Mouse (Mus musculus): ENCODE data around the gene Scrn1. TPM values are rescaled to one million over a fixed set of nuclear protein-coding genes. Genes with fewer than 3 reads are reported as not detected.

Scrn1 gene
- polyA plus RNA-seq, 1 experiment from 2014 or later: 103 TPM

GRCm38 (mm10) chr6:54460172-54460914, 105.9 kb downstream of the Scrn1 start:
- 82% methylated on average over 6 of the region's 6 CpGs for WGBS
- H3K4me1 ChIP-seq (replicated peaks; ENCODE audit: control insufficient read depth, insufficient read depth, low read length): 0 out of 2 replicates have a peak, but pooled peaks cover 7% of the 10 kb centered on the region
- no peak overlapping the region for H3K4me2 ChIP-seq (replicated peaks)
- no peak overlapping the region for H3K4me3 ChIP-seq (replicated peaks; ENCODE audit: low read length)
- no peak overlapping the region for H3K9ac ChIP-seq
- DNase-seq (ENCODE audit: low spot score): no peak
- ATAC-seq (ENCODE audit: low FRiP score): no peak
- no peaks in the 10 kb centered on the region for H3K9me3 ChIP-seq (ENCODE audit: control insufficient read depth, low read length)
- no peaks in the 10 kb centered on the region for H3K36me3 ChIP-seq (replicated peaks; ENCODE audit: control insufficient read depth, insufficient read depth)
- no peak overlapping the region for H3K27ac ChIP-seq
- no peaks in the 10 kb centered on the region for H3K27me3 ChIP-seq (ENCODE audit: control insufficient read depth, insufficient read depth, low read length)

DNA sequence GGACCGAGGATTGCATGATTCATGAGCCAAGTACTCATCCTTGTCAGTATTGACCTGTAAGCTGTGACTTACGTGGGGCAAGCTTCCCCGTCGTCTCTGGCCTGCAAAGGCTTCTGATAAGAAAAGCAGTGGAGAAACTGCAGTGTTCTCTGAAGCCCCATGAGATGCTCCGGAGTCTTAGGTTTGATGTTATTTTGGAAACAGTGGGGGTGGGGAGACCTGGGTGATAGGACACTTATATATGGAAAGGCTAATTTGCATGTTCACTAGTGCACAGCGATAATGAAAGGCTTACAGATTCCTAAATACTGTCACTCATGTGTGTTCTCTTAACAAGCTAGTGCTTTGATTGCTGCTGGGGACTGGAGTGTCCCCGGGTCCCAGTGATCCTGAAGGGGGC, 106.6 kb downstream of the Scrn1 start:
- H3K27me3 ChIP-seq (ENCODE audit: control insufficient read depth, insufficient read depth, low read length): no peaks in the 10 kb centered on the region
- ATAC-seq (ENCODE audit: low FRiP score) (no peak), DNase-seq (ENCODE audit: low spot score) (no peak)
- no peaks in the 10 kb centered on the region for H3K9me3 ChIP-seq (ENCODE audit: control insufficient read depth, low read length)
- no peak overlapping the region for H3K9ac ChIP-seq
- H3K4me3 ChIP-seq (replicated peaks; ENCODE audit: low read length): no peak overlapping the region
- no peak overlapping the region for H3K27ac ChIP-seq
- no peaks in the 10 kb centered on the region for H3K36me3 ChIP-seq (replicated peaks; ENCODE audit: control insufficient read depth, insufficient read depth)
- WGBS: 63% methylated on average over 7 of the region's 7 CpGs
- no peak overlapping the region for H3K4me2 ChIP-seq (replicated peaks)
- 0 out of 2 replicates have a peak, but pooled peaks cover 7% of the 10 kb centered on the region for H3K4me1 ChIP-seq (replicated peaks; ENCODE audit: control insufficient read depth, insufficient read depth, low read length)

Other genes with a start within 250 kb of the Scrn1 start
- 1.1 and 1.6 TPM in 2 replicates for gene Prr15, start 240.7 kb downstream of the Scrn1 start, polyA plus RNA-seq (2014; fragmentation: Nextera tagmentation; extraction: Ambion mirVana)
- 3.3 and 3.5 TPM in 2 replicates for gene Wipf3, start 136.9 kb downstream of the Scrn1 start, polyA plus RNA-seq (2014; fragmentation: Nextera tagmentation; extraction: Ambion mirVana)
- 13.0 and 14.0 TPM in 2 replicates for gene Plekha8, start 28.6 kb upstream of the Scrn1 start, polyA plus RNA-seq (2014; fragmentation: Nextera tagmentation; extraction: Ambion mirVana)
- gene Fkbp14, start 30.8 kb upstream of the Scrn1 start, polyA plus RNA-seq (2014; fragmentation: Nextera tagmentation; extraction: Ambion mirVana): 11.7 and 13.1 TPM in 2 replicates
- gene Mturn, start 115.1 kb upstream of the Scrn1 start, polyA plus RNA-seq (2014; fragmentation: Nextera tagmentation; extraction: Ambion mirVana): 101 and 123 TPM in 2 replicates